Mouse (Mus musculus) heart, postnatal 4 days (tissue): Measurements from ENCODE around the gene Slc25a11. TPM values are rescaled to one million over a fixed set of nuclear protein-coding genes. Genes with fewer than 3 reads are reported as not detected.

Source experiments
- DNase-seq: peaks from one replicate; pipeline ENCODE4 v3.0.0; 2021
- total RNA-seq, 2 experiments: library from RNA; stranded (reverse); gene quantifications; 2 replicates each; pipeline ENCODE4 v1.2.3; 2021

Gene Slc25a11
- total RNA-seq, 2 experiments from 2014 or later: 311 to 313 TPM

- no peak for DNase-seq
These were observed 20.2 kb upstream of the Slc25a11 start for GRCm38 (mm10) chr11:70667271-70668150.

- DNase-seq: no peak
These were observed 19.4 kb upstream of the Slc25a11 start for GRCm38 (mm10) chr11:70666687-70667086.

GRCm38 (mm10) chr11:70664741-70665140 lies 17.5 kb upstream of the Slc25a11 start:
- no peak for DNase-seq

- peak; percentile 66 for DNase-seq
These were observed 16.7 kb upstream of the Slc25a11 start for GRCm38 (mm10) chr11:70663957-70664356.

- DNase-seq: no peak
These were observed 15.8 kb upstream of the Slc25a11 start for GRCm38 (mm10) chr11:70663101-70663500.

GRCm38 (mm10) chr11:70660571-70660970 lies 13.3 kb upstream of the Slc25a11 start:
- DNase-seq: no peak

- no peak for DNase-seq
These were observed 11.7 kb upstream of the Slc25a11 start for GRCm38 (mm10) chr11:70658942-70659341.

- no peak for DNase-seq
These were observed 11.2 kb upstream of the Slc25a11 start for GRCm38 (mm10) chr11:70658521-70658920.

GRCm38 (mm10) chr11:70657991-70658390 lies 10.7 kb upstream of the Slc25a11 start:
- no peak for DNase-seq

- no peak for DNase-seq
These were observed 10.3 kb upstream of the Slc25a11 start for GRCm38 (mm10) chr11:70657573-70657972.

- DNase-seq: peak; percentile 77
These were observed 9.7 kb upstream of the Slc25a11 start, which contains the start of gene Eno3 for GRCm38 (mm10) chr11:70656964-70657363. Gene Eno3 (plus strand): TSS chr11:70657202.

- peak; percentile 88 for DNase-seq
These were observed 9.2 kb upstream of the Slc25a11 start for GRCm38 (mm10) chr11:70656456-70656927.

- peak; percentile 78 for DNase-seq
These were observed 8.5 kb upstream of the Slc25a11 start for GRCm38 (mm10) chr11:70655571-70656455.

GRCm38 (mm10) chr11:70654923-70655570 lies 7.8 kb upstream of the Slc25a11 start:
- DNase-seq: peak; percentile 87

- DNase-seq: peak; percentile 80
These were observed 7.1 kb upstream of the Slc25a11 start, which contains the start of gene Pfn1 for GRCm38 (mm10) chr11:70654198-70654922. Gene Pfn1 (minus strand): TSS chr11:70654644.

GRCm38 (mm10) chr11:70653345-70654197 lies 6.3 kb upstream of the Slc25a11 start:
- peak; percentile 72 for DNase-seq

GRCm38 (mm10) chr11:70652884-70653344 lies 5.6 kb upstream of the Slc25a11 start:
- DNase-seq: no peak

GRCm38 (mm10) chr11:70652029-70652883 lies 5.0 kb upstream of the Slc25a11 start:
- peak; percentile 21 for DNase-seq

- DNase-seq: peak; percentile 8
These were observed 4.1 kb upstream of the Slc25a11 start for GRCm38 (mm10) chr11:70651391-70651790.
